Mouse (Mus musculus): Measurements from ENCODE around the gene Gtf3c2.

- TF ChIP-seq CTCF (IDR thresholded peaks at IDR 0.05; ENCODE audit: borderline replicate concordance, insufficient read depth, low read depth, low read length) (no peak), POLR2A (IDR thresholded peaks at IDR 0.05; ENCODE audit: borderline replicate concordance, insufficient read depth, low read length) (no peak)
These were observed 23.0 kb upstream of the Gtf3c2 start for GRCm38 (mm10) chr5:31202933-31203332.
